Mouse (Mus musculus) c-Kit-positive CD71-positive TER-119-positive erythroid progenitor cells, embryonic 14.5 days (primary cell): ENCODE measurements at regions not wholly inside any gene's neighbourhood (a gene's known extent, or its start where the extent isn't known, plus 50 kb on each side); places are given as distances from the start of the nearest gene placed in this dataset.

Source experiments
- DNase-seq: peaks from one replicate; pipeline ENCODE4 v3.0.0-alpha.2; 2013; ENCODE audit warnings: low spot score

- DNase-seq: no peak
Measured at GRCm38 (mm10) chr5:118815783-118816182, 255.3 kb downstream of the Med13l start.

GRCm38 (mm10) chr5:118818294-118818693 lies 257.8 kb downstream of the Med13l start:
- no peak for DNase-seq

GRCm38 (mm10) chr5:118824791-118825190 lies 264.3 kb downstream of the Med13l start:
- DNase-seq: no peak

GRCm38 (mm10) chr5:118829031-118829698 lies 268.7 kb downstream of the Med13l start:
- no peak for DNase-seq

- DNase-seq: no peak
Measured at GRCm38 (mm10) chr5:118832701-118833100, 272.2 kb downstream of the Med13l start.

- DNase-seq: no peak
Measured at GRCm38 (mm10) chr5:118834129-118834528, 273.6 kb downstream of the Med13l start.

GRCm38 (mm10) chr5:118837001-118837400 lies 276.5 kb downstream of the Med13l start:
- DNase-seq: no peak

GRCm38 (mm10) chr5:118838421-118838820 lies 277.9 kb downstream of the Med13l start:
- no peak for DNase-seq

GRCm38 (mm10) chr5:118839916-118840315 lies 279.4 kb downstream of the Med13l start:
- DNase-seq: no peak

GRCm38 (mm10) chr5:118841210-118842016 lies 280.9 kb downstream of the Med13l start:
- DNase-seq: no peak

- DNase-seq: no peak
Measured at GRCm38 (mm10) chr5:118842017-118842396, 281.5 kb downstream of the Med13l start.

GRCm38 (mm10) chr5:118857001-118857400 lies 296.5 kb downstream of the Med13l start:
- DNase-seq: no peak

- DNase-seq: no peak
Measured at GRCm38 (mm10) chr5:118861143-118861847, 300.8 kb downstream of the Med13l start.

- DNase-seq: no peak
Measured at GRCm38 (mm10) chr5:118867511-118867910, 307.0 kb downstream of the Med13l start.

GRCm38 (mm10) chr5:118869330-118869729 lies 308.9 kb downstream of the Med13l start:
- no peak for DNase-seq

- no peak for DNase-seq
Measured at GRCm38 (mm10) chr5:118873871-118874270, 313.4 kb downstream of the Med13l start.

GRCm38 (mm10) chr5:118875096-118875637 lies 314.7 kb downstream of the Med13l start:
- DNase-seq: no peak

- DNase-seq: no peak
Measured at GRCm38 (mm10) chr5:118876586-118877312, 316.3 kb downstream of the Med13l start.

- DNase-seq: no peak
Measured at GRCm38 (mm10) chr5:118877313-118877669, 316.8 kb downstream of the Med13l start.

GRCm38 (mm10) chr5:118877831-118878230 lies 317.4 kb downstream of the Med13l start:
- no peak for DNase-seq

GRCm38 (mm10) chr5:118878722-118879121 lies 318.2 kb downstream of the Med13l start:
- DNase-seq: no peak
